Mouse (Mus musculus) olfactory bulb, adult 2 months (tissue): ENCODE measurements around the gene Tmsb4x. TPM values are rescaled to one million over a fixed set of nuclear protein-coding genes. Genes with fewer than 3 reads are reported as not detected.
A peak's percentile ranks its signal among the peaks of the same experiment; 100 is the strongest.

Source experiments
- H3K27ac ChIP-seq: fragments of 200-500 bp; 2 replicates; pipeline ENCODE4 v1.5.1; 2012; ENCODE audit warnings: low read depth, low read length; ENCODE audit not compliant: insufficient read depth
- H3K4me1 ChIP-seq: fragments of 200-500 bp; 2 replicates; pipeline ENCODE4 v1.6.1; 2012; ENCODE audit warnings: low read length; ENCODE audit not compliant: control insufficient read depth, insufficient read depth
- H3K4me3 ChIP-seq: fragments of 200-500 bp; 2 replicates; pipeline ENCODE4 v1.5.1; 2012; ENCODE audit warnings: mild to moderate bottlenecking, low read depth, low read length, moderate library complexity; ENCODE audit not compliant: insufficient read depth
- CTCF ChIP-seq: fragments of 200-500 bp; IDR thresholded peaks from 2 replicates; pipeline ENCODE4 v1.5.1; 2012; ENCODE audit warnings: low read depth, mild to moderate bottlenecking, low read length, moderate library complexity; ENCODE audit not compliant: insufficient read depth
- POLR2A ChIP-seq: fragments of 200-500 bp; IDR thresholded peaks from 2 replicates; pipeline ENCODE4 v1.6.1; 2012; ENCODE audit warnings: mild to moderate bottlenecking, low read depth, low read length, moderate library complexity; ENCODE audit not compliant: insufficient read depth
- WGBS: fragments of 180-500 bp; shearing (Covaris S2); methylation state at CpG from one replicate; pipeline ENCODE4 v1.1.7; 2018; 5-methylcytosine and 5-hydroxymethylcytosine counted together
- polyA plus RNA-seq: library from polyadenylated mRNA; stranded (reverse); fragments of >200 nt; gene quantifications from 2 replicates; pipeline ENCODE4 v1.2.4, GENCODE M21; 2012; ENCODE audit warnings: low replicate concordance; ENCODE audit not compliant: missing spikeins, insufficient read depth, insufficient read length

The Tmsb4x gene
- 1,274 and 4,546 TPM in 2 replicates for polyA plus RNA-seq

DNA sequence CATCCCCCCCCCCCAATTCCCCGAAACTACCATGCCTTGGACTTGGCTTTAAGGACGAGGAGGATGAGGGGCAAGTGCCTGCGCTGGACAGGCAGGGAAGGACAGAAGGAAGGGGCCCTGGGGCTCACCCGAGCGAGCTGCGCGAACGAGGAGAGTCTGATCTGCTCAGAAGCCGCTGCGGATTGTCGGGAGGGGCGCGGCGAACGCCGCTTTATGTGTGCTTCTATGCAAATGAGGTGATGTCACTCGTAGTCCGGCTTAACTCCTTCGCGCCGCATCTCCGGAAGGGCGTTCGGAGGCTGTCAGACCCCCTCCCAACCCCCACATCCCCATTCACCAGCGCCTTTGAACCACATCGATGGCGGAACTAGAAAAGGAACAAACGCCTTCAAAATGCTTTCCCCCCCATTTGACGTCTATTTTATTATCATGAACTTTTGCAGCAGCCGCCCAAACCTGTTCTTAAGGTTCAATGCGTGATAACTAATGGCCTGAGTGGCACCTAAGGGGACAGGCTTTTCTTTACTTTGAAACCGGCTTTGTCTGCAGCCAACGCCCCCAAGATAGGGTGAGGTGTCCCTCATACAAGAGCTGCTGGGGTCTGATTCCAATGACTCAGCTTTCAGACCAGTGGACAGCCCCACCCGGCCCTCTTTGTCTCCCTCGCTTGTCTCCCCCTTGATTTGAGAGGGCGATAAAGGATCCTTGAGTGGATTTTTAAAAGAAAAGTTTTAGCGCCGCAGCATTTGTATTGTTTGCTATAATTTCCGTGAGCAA is at the start of gene Tmsb4x:
Tmsb4x (minus strand) TSS at position 338 of the 777 bp plus-strand sequence.
- TF ChIP-seq POLR2A, result peak; percentile 95
- TF ChIP-seq CTCF, result no peak
- 23% methylated on average over 39 of the region's 39 CpGs for WGBS
- Histone ChIP-seq H3K27ac (peak within 1 kb of the TSS; percentile 97), H3K4me1 (peaks cover 5% of the 10 kb centered on the region; the same call in 1 of the 2 replicates), H3K4me3 (peak within 1 kb of the TSS; percentile 87)

DNA sequence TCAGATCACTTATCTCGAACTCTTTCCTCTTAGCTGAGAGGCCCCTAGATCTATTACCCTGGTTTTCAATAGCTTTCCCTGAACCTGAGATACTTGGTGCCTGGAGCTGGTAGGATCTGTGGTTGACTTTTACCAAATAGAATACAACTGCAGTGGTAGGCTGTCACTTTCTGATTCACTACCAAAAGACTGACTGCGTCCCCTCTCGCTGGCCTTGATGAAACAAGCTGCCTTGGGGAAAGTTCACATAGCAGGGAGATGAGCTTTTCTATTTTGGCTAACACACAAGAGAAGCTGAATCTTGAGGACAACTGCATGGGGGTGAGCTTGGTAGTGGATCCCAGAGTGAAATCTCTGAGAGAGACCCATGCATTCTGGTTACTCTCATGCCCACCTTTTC is 32.6 kb upstream of the Tmsb4x start:
- no peaks in the 10 kb centered on the region for H3K4me1 ChIP-seq
- TF ChIP-seq POLR2A, result no peak
- no peak for TF ChIP-seq CTCF
- no peak overlapping the region for H3K27ac ChIP-seq
- WGBS, result 98% methylated on average over 3 of the region's 3 CpGs
- H3K4me3 ChIP-seq, result no peak overlapping the region

DNA sequence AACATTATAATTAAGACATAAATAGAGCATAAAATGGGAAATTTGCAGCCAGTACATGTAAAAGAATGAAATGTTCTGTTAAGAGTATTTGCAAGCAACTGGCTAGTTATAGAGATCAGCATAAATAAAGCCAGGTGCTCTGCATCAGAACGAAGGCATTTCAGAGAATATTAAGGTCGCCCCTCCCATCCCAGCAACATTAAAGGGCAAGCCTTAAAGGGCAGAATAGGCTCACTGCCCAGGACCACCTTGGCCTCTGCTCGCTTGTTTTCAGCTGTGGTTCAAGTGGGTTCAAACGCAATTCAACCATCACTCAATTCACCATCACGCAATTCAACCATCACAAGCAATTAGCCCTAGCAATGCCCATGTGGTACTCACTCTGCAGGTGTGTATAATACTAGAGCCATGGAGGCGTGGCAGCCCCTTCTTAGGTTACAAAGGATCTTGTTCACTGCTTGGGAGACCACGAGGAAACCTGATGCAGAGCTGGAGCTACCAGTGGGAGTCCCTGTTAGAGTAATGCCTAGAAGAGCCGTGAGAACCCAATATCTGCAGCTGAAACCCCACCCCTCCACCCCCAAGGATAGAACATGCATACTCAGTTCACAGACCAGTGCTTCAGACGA is 30.3 kb upstream of the Tmsb4x start:
- H3K4me1 ChIP-seq, result no peaks in the 10 kb centered on the region
- no peak overlapping the region for H3K4me3 ChIP-seq
- 51% methylated on average over 9 of the region's 9 CpGs for WGBS
- no peak overlapping the region for H3K27ac ChIP-seq
- TF ChIP-seq CTCF (no peak), POLR2A (no peak)

DNA sequence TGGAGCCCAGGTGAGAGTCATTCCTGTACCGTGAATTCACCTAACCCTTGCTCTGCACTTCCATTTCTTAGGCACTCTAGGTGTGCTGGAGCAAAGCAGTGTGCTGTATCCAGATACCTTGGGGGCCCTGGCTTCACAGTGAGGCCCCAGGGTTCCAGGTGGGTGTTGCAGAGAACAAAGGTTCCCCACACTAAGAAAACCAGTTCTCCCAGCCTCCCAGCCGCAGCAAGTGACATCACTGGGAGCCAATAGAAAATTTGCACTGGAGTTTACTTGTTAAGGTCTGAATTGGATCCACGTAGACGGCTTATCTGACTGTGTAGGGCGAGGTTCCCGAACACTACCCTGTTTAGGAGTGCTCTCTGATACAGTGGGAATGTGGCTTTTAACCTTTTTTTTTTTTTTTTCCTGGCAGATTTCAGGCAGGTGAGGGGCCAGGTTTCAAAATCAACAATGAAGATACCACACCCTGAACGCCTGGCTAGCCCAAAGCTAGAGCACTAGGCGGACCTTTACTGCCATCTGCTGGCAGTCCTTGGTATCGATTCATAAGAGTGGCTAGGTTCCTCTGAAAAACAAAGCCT is 24.1 kb upstream of the Tmsb4x start:
- no peak for TF ChIP-seq CTCF
- no peak for TF ChIP-seq POLR2A
- no peak overlapping the region for H3K4me3 ChIP-seq
- H3K4me1 ChIP-seq, result no peaks in the 10 kb centered on the region
- WGBS, result 28% methylated on average over 9 of the region's 9 CpGs
- no peak overlapping the region for H3K27ac ChIP-seq

DNA sequence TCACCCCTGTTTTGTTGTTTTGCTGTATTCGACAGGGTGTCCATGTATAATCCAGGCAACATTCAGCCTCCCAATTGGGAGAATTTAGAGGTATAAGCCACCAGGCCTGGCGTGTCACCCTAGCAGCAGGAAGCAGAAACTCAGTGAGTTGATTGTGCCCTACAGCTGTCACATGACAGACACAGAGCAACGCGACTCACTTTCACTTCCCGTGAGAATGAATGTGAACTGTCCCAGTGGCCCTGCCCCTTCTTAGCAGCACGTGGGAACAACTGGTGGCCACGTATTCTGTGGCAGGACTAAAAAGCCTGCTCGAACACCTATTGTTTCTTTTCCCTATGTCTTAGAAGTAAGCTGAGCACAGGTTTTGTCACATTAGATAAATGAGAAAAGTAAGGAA is 22.0 kb upstream of the Tmsb4x start:
- 67% methylated on average over 8 of the region's 8 CpGs for WGBS
- no peaks in the 10 kb centered on the region for H3K4me1 ChIP-seq

DNA sequence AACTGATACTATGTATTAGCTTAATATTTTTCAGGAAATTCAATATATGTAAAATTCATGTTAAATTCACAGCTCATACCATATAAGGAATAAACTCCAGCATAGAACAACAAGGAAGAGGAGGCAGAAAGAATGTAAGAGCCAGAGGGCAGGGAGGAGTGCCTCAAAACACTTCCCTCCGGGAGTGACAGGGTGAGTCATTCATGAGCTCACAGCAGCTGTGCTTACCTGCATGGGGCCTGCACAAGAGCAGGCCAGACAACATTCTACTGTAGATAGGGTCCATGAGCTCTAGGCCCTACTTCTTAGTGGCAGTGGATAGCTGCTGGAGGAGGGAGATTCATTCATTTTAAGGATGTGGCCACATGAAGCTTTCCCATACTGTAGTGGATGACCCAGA is 20.7 kb upstream of the Tmsb4x start:
- WGBS, result 61% methylated on average over 1 of the region's 1 CpGs
- H3K4me1 ChIP-seq, result no peaks in the 10 kb centered on the region
- H3K27ac ChIP-seq, result no peak overlapping the region
- no peak overlapping the region for H3K4me3 ChIP-seq
- no peak for TF ChIP-seq CTCF
- no peak for TF ChIP-seq POLR2A

More for the DNA sequence above, 22.0 kb upstream of the Tmsb4x start:
- TF ChIP-seq POLR2A (no peak), CTCF (no peak)
- Histone ChIP-seq H3K4me3 (no peak overlapping the region), H3K27ac (no peak overlapping the region)

DNA sequence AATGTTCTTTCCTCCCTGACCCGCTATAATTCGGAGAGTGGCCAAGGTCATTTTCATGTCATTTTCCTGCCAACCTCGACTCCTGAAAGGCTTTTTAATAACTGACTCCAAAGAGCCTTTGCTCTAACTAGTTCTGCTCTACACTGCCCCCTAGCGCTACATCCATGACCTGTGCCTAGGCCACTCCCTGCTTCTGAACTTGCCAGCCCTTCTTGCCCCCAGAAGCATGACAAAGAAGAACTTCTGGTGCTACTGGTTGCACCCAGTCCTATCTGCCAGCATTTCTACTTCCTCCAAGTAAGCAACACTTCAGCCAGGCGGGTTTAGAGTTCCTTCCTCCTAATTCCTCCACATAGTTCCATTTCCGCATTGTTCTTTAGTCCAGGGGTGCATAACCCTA is 20.1 kb upstream of the Tmsb4x start:
- WGBS, result 40% methylated on average over 6 of the region's 6 CpGs
- Histone ChIP-seq H3K4me1 (no peaks in the 10 kb centered on the region), H3K4me3 (no peak overlapping the region), H3K27ac (no peak overlapping the region)
- TF ChIP-seq CTCF (no peak), POLR2A (no peak)

DNA sequence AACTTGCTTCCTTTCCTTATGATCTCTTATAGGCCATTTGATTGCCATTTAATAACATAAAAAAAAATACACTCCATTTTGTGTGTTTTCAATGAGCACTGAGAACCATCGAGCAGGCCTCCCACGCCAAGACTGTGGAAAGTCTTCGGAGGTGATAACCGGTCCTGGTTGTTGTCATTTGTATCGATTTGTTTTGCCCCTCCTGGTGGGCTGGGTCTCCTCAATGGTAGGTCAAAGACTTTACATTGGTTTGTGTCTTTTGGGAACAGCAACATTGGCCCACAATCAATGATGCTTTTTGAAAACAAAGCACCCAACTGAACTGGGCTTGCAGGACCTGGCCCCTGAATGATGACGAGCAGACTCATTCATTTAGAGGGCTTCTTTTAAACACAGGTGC is 18.6 kb upstream of the Tmsb4x start:
- 93% methylated on average over 6 of the region's 6 CpGs for WGBS
- Histone ChIP-seq H3K4me3 (no peak overlapping the region), H3K27ac (no peak overlapping the region), H3K4me1 (no peaks in the 10 kb centered on the region)
- TF ChIP-seq CTCF (no peak), POLR2A (no peak)

DNA sequence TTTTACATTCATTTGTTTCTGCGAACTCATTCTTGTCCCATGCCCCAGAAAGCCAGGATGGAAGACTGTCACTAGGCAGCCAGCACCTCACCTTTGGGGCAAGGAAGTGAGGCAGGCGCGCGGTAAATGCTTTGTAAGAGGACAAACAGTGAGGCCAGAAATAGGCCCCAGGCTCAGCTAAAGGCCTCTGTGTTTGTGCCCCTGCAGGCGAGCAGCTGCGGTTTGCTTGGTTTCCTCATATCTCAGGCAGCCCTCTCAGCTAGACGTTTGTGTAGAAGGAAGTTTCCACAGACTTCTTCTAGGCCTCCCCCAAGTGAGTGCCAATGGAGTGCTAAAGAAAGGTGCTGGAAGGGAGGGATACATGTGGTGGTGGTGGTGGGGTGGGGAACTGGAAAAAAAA is 18.0 kb upstream of the Tmsb4x start:
- Histone ChIP-seq H3K4me1 (no peaks in the 10 kb centered on the region), H3K4me3 (no peak overlapping the region), H3K27ac (no peak overlapping the region)
- TF ChIP-seq CTCF, result no peak
- TF ChIP-seq POLR2A, result no peak
- WGBS, result 87% methylated on average over 7 of the region's 7 CpGs
